Mouse (Mus musculus) lung, adult 2 months (tissue): ENCODE results near the gene D630039A03Rik. TPM values are rescaled to one million over a fixed set of nuclear protein-coding genes. Genes with fewer than 3 reads are reported as not detected.

Source experiments
- DNase-seq: peaks from one replicate; pipeline ENCODE4 v3.0.0; 2022
- H3K4me1 ChIP-seq: fragments of 200-500 bp; 2 replicates; pipeline ENCODE4 v1.6.1; 2011; ENCODE audit warnings: low read length; ENCODE audit not compliant: control insufficient read depth, insufficient read depth
- H3K4me3 ChIP-seq: fragments of 200-500 bp; replicated peaks from 2 replicates; pipeline ENCODE3; 2011; ENCODE audit warnings: low read depth, mild to moderate bottlenecking, control low read depth, low read length; ENCODE audit errors: extremely low read depth
- CTCF ChIP-seq: fragments of 200-500 bp; IDR thresholded peaks from 2 replicates; pipeline ENCODE4 v1.5.1; 2011; ENCODE audit warnings: mild to moderate bottlenecking, low read length, control low read depth; ENCODE audit not compliant: insufficient read depth
- POLR2A ChIP-seq: fragments of 200-500 bp; IDR thresholded peaks from 2 replicates; pipeline ENCODE4 v1.6.1; 2011; ENCODE audit warnings: low read depth, mild to moderate bottlenecking, control low read depth, low read length, borderline replicate concordance; ENCODE audit errors: extremely low read depth
- WGBS: fragments of 180-500 bp; shearing (Covaris S2); methylation state at CpG from one replicate; pipeline ENCODE4 v1.1.7; 2018; 5-methylcytosine and 5-hydroxymethylcytosine counted together
- polyA plus RNA-seq: library from polyadenylated mRNA; depleted of rRNA; stranded (reverse); fragments of >200 nt; gene quantifications from 2 replicates; pipeline ENCODE4 v1.2.3, GENCODE M21; 2012; rRNA removed

The D630039A03Rik gene
- polyA plus RNA-seq, 1 experiment, result 5.4 TPM

- H3K4me1 ChIP-seq, result peaks cover 10% of the 10 kb centered on the region
- peak; percentile 77 for DNase-seq
- 11% methylated on average over 6 of the region's 6 CpGs for WGBS
- TF ChIP-seq CTCF (peak; percentile 88), POLR2A (no peak)
- no peak overlapping the region for H3K4me3 ChIP-seq
These were observed 36.2 kb downstream of the D630039A03Rik start for GRCm38 (mm10) chr4:57879804-57880357.

GRCm38 (mm10) chr4:57879137-57879536 lies 37.0 kb downstream of the D630039A03Rik start:
- Histone ChIP-seq H3K4me1 (peaks cover 10% of the 10 kb centered on the region), H3K4me3 (no peak overlapping the region)
- DNase-seq, result no peak
- 83% methylated on average over 5 of the region's 5 CpGs for WGBS
- no peak for TF ChIP-seq POLR2A
- TF ChIP-seq CTCF, result no peak

- no peak for DNase-seq
- TF ChIP-seq CTCF, result no peak
- Histone ChIP-seq H3K4me3 (no peak overlapping the region), H3K4me1 (peaks cover 16% of the 10 kb centered on the region)
- WGBS, result 33% methylated on average over 10 of the region's 10 CpGs
These were observed 48.6 kb downstream of the D630039A03Rik start for GRCm38 (mm10) chr4:57867454-57867853.

GRCm38 (mm10) chr4:57866990-57867389 lies 49.1 kb downstream of the D630039A03Rik start:
- WGBS, result 43% methylated on average over 9 of the region's 9 CpGs
- TF ChIP-seq POLR2A (no peak), CTCF (no peak)
- no peak for DNase-seq
- Histone ChIP-seq H3K4me3 (no peak overlapping the region), H3K4me1 (peaks cover 17% of the 10 kb centered on the region)

DNA sequence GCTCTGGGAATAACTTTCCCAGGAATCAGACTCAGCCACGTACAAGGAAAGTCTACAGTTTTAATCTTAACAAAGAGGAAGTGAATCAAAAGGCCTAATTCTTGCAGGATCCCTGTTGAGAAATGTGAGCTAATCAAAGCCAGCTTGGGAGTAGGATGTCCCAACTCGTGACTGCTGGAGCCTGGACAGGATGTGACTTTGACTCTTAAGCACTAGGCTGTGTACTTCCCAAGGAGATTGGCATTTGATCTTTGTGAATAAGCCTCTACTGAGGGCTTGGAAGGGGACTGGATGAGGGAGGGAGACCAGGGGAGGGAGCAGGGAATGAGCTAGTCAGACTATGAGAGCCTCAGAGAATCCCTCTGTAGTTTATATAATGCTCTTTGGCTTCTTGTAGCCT lies 50.0 kb downstream of the D630039A03Rik start:
- 4% methylated on average over 2 of the region's 2 CpGs for WGBS
- TF ChIP-seq CTCF (no peak), POLR2A (no peak)
- H3K4me1 ChIP-seq, result peaks cover 21% of the 10 kb centered on the region
- H3K4me3 ChIP-seq, result no peak overlapping the region
- no peak for DNase-seq

GRCm38 (mm10) chr4:57862269-57862986 lies 53.7 kb downstream of the D630039A03Rik start:
- 59% methylated on average over 9 of the region's 9 CpGs for WGBS
- no peak overlapping the region for H3K4me3 ChIP-seq
- peaks cover 36% of the 10 kb centered on the region for H3K4me1 ChIP-seq
- TF ChIP-seq CTCF, result no peak
- TF ChIP-seq POLR2A, result no peak
- DNase-seq, result no peak

DNA sequence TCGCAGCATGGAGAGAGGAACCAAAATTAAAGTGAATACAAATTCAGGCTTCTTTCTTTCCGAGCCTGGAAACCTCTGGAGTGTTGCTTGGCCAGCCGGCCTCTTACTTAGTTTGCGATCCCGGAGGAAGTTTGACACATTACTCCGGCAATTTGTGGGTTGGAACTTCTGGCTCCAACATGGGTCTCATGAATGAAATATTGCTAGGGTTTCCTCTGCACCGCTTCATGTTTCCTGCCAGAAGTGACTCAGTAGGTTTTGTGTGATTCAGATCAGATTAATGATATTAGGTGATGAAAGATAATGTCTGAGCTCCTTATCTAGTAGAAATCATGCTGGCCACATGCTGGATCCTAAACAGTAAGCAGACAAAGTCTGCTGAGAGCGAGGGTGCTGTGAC lies 54.2 kb downstream of the D630039A03Rik start:
- no peak for DNase-seq
- Histone ChIP-seq H3K4me3 (no peak overlapping the region), H3K4me1 (peaks cover 37% of the 10 kb centered on the region)
- TF ChIP-seq CTCF (no peak), POLR2A (no peak)
- 23% methylated on average over 8 of the region's 8 CpGs for WGBS

DNA sequence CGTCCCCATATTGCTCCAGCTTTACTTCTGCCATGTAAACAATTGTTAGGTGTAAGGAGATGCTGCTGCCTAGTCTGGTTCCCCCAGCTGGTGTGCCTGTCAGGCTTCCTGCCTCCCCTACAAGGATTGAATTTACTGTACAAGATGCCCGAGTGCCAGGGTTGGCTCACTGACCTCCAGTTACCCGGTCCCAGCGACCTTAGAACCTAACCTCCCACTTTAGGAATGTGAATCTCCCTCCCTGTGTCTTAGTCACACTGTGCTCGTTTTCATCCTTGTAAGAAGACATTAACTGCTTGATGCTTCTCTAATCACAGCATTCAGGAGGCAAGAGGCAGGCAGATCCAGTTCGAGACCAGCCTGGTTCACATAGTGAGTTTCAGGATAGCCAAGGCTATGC lies 54.9 kb downstream of the D630039A03Rik start:
- Histone ChIP-seq H3K4me3 (no peak overlapping the region), H3K4me1 (peaks cover 37% of the 10 kb centered on the region)
- 55% methylated on average over 6 of the region's 6 CpGs for WGBS
- DNase-seq, result no peak
- no peak for TF ChIP-seq POLR2A
- no peak for TF ChIP-seq CTCF

DNA sequence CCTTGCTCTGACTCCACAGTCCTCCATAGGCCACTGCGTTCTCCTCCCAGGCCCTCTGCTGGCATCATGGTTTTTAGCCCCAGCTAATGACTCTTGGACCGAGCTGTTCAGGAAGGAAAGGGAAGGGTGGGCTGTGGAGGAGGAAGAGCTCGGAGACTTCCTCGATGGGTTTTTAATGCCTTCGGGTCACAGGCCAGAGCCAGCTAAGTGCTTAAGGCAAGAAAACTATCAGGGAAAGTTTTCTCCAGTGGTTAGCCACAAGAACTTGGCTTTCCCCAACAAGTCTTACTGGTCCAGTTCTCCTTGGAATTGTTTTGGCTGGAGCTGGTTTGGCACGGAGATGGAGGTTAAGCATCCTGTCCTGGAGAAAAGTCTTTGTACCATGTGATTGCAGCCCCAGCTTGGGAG lies 55.9 kb downstream of the D630039A03Rik start:
- 22% methylated on average over 6 of the region's 6 CpGs for WGBS
- no peak overlapping the region for H3K4me3 ChIP-seq
- DNase-seq, result no peak
- TF ChIP-seq CTCF, result peak; percentile 42; the same call in 1 of the 2 replicates
- TF ChIP-seq POLR2A, result no peak
- peaks cover 37% of the 10 kb centered on the region for H3K4me1 ChIP-seq

Other genes starting within 250 kb of the D630039A03Rik start
- gene Akap2, start 198.6 kb downstream of the D630039A03Rik start, polyA plus RNA-seq, result 348 and 349 TPM in 2 replicates
- gene Txn1, start 40.1 kb upstream of the D630039A03Rik start, polyA plus RNA-seq, result 116 and 145 TPM in 2 replicates
- not detected in 2 replicates for gene Txndc8, start 92.8 kb upstream of the D630039A03Rik start, polyA plus RNA-seq